In genomic region chr11:118403183-118403582, GRCm38 (mm10) we compare ENCODE assay signal across 24 mouse cellular contexts. TPM values are rescaled to one million over a fixed set of nuclear protein-coding genes. Genes with fewer than 3 reads are reported as not detected.
DNase-seq lines count a peak whose midpoint lies in the region; ATAC-seq and TF ChIP-seq lines count a peak whose summit lies in the region.
"Had no signal": no experiment of that assay in that cellular context is flagged by ENCODE, and none has a peak within 500 bp of the region (broad histone marks: within the 10 kb centered on the region; RNA-seq: fewer than 3 reads in every experiment).

No protein-coding gene starts in this region.

- ATAC-seq in forebrain, embryonic 13.5 days: no peak
- ATAC-seq: forebrain, embryonic 15.5 days; hindbrain, embryonic 16.5 days; intestine, embryonic 15.5 days had no signal

- no peak overlapping the region for H3K4me3 ChIP-seq in heart, adult 2 months
- H3K4me3 ChIP-seq in cerebellum, adult 2 months (replicated peaks; ENCODE audit: insufficient read depth, low read depth, low read length): no peak overlapping the region
- H3K4me3 ChIP-seq in forebrain, embryonic 13.5 days: no peak overlapping the region
- H3K4me3 ChIP-seq: forebrain, embryonic 15.5 days; heart, embryonic 15.5 days; intestine, embryonic 15.5 days; left cerebral cortex, adult 2 months; liver, embryonic 13.5 days; midbrain, embryonic 12.5 days; neural tube, embryonic 15.5 days had no signal

- no peaks in the 10 kb centered on the region for H3K27me3 ChIP-seq in heart, adult 2 months (ENCODE audit: control insufficient read depth, insufficient read depth, low read length)
- H3K27me3 ChIP-seq in cerebellum, adult 2 months (ENCODE audit: control insufficient read depth, insufficient read depth, low read length): no peaks in the 10 kb centered on the region
- H3K27me3 ChIP-seq in forebrain, embryonic 13.5 days: no peaks in the 10 kb centered on the region
- H3K27me3 ChIP-seq: forebrain, embryonic 15.5 days; heart, embryonic 15.5 days; intestine, embryonic 15.5 days; liver, embryonic 13.5 days; midbrain, embryonic 12.5 days; neural tube, embryonic 15.5 days had no signal

- no peak for DNase-seq in heart, adult 2 months
- no peak for DNase-seq in heart, adult 18-20 months
- peak; percentile 22 for DNase-seq in testis, postnatal 10 days (ENCODE audit: low spot score)
- no peak for DNase-seq in testis, postnatal 14 days (ENCODE audit: low spot score)
- peak; percentile 33 to 63 for DNase-seq in cerebellum, adult 2 months
- DNase-seq in cerebellum, postnatal 25 days: peak; percentile 39 to 40
- DNase-seq: adrenal gland, adult 2 months; B cell, adult 2 months; gastrocnemius, postnatal 14 days; heart, postnatal 4 days; liver, embryonic 13.5 days; lung, embryonic 14.5 days; right cerebral cortex, postnatal 14 days; thymus, postnatal 25 days had no signal

- no peak for TF ChIP-seq POLR2A in heart, adult 2 months (IDR thresholded peaks at IDR 0.05; ENCODE audit: insufficient read depth, low read depth, low read length)
- TF ChIP-seq POLR2A in cerebellum, adult 2 months (IDR thresholded peaks at IDR 0.05; ENCODE audit: borderline replicate concordance, insufficient read depth, low read length): no peak

- no peaks in the 10 kb centered on the region; the same call in 1 of the 2 replicates for H3K36me3 ChIP-seq in heart, adult 2 months (ENCODE audit: control insufficient read depth, insufficient read depth, low read length)
- peaks cover 34% of the 10 kb centered on the region for H3K36me3 ChIP-seq in forebrain, embryonic 13.5 days (ENCODE audit: poor library complexity, severe bottlenecking)

- H3K9ac ChIP-seq in heart, adult 2 months (ENCODE audit: low read depth, low read length): no peak overlapping the region
- no peak overlapping the region for H3K9ac ChIP-seq in forebrain, embryonic 13.5 days
- H3K9ac ChIP-seq: forebrain, embryonic 15.5 days; heart, embryonic 15.5 days; intestine, embryonic 15.5 days; liver, embryonic 13.5 days; lung, embryonic 14.5 days; midbrain, embryonic 12.5 days; neural tube, embryonic 15.5 days had no signal

- H3K4me2 ChIP-seq in forebrain, embryonic 13.5 days: no peak overlapping the region
- H3K4me2 ChIP-seq: forebrain, embryonic 15.5 days; heart, embryonic 15.5 days; intestine, embryonic 15.5 days; liver, embryonic 13.5 days; lung, embryonic 14.5 days; midbrain, embryonic 12.5 days; neural tube, embryonic 15.5 days had no signal

- TF ChIP-seq EP300 in heart, adult 2 months (IDR thresholded peaks at IDR 0.05; ENCODE audit: insufficient read depth, low read depth, low read length): no peak

- H3K79me2 ChIP-seq in heart, adult 2 months (replicated peaks; ENCODE audit: control insufficient read depth, insufficient read depth, low read length): no peaks in the 10 kb centered on the region

- 95% methylated on average over 2 of the region's 2 CpGs for WGBS in heart, adult 2 months
- WGBS in cerebellum, adult 2 months: 50% methylated on average over 2 of the region's 2 CpGs
- WGBS in forebrain, embryonic 13.5 days: 95% methylated on average over 2 of the region's 2 CpGs

- no peak for TF ChIP-seq CTCF in heart, adult 2 months (IDR thresholded peaks at IDR 0.05)
- no peak for TF ChIP-seq CTCF in cerebellum, adult 2 months (IDR thresholded peaks at IDR 0.05; ENCODE audit: borderline replicate concordance, insufficient read depth, low read depth, low read length)

- intact Hi-C loops in heart, adult 2 months (cut with DNase I): no loop called here

- peaks cover 19% of the 10 kb centered on the region for H3K4me1 ChIP-seq in heart, adult 2 months (ENCODE audit: control insufficient read depth, insufficient read depth, low read length)
- peaks cover 31% of the 10 kb centered on the region for H3K4me1 ChIP-seq in cerebellum, adult 2 months (ENCODE audit: control insufficient read depth, insufficient read depth, low read length)
- H3K4me1 ChIP-seq in forebrain, embryonic 13.5 days: no peaks in the 10 kb centered on the region
- H3K4me1 ChIP-seq: midbrain, embryonic 12.5 days had no signal

- H3K27ac ChIP-seq in heart, adult 2 months: peak overlapping the region; percentile 96
- no peak overlapping the region for H3K27ac ChIP-seq in cerebellum, adult 2 months (ENCODE audit: insufficient read depth, low read length)
- H3K27ac ChIP-seq in forebrain, embryonic 13.5 days: no peak overlapping the region
- H3K27ac ChIP-seq: forebrain, embryonic 15.5 days; heart, embryonic 15.5 days; intestine, embryonic 15.5 days; left cerebral cortex, adult 2 months; liver, embryonic 13.5 days; midbrain, embryonic 12.5 days had no signal

- no peaks in the 10 kb centered on the region for H3K9me3 ChIP-seq in forebrain, embryonic 13.5 days (replicated peaks)
- H3K9me3 ChIP-seq: forebrain, embryonic 15.5 days; heart, embryonic 15.5 days; intestine, embryonic 15.5 days; liver, embryonic 13.5 days; midbrain, embryonic 12.5 days; neural tube, embryonic 15.5 days had no signal

RNA-seq across cellular contexts. Expression of gene Lgals3bp, which starts 1.3 kb away (rescaled TPM):
- total RNA-seq in heart, adult 2 months (2021): 10 to 100 TPM; 20.2 to 28.6 TPM
- 112 and 121 TPM in 2 replicates for polyA plus RNA-seq in heart, adult 2 months (2012; rRNA removed)
- total RNA-seq in heart, adult 18-20 months (2021): 10 to 100 TPM; 19.6 to 34.9 TPM
- 23.6 and 24.9 TPM in 2 replicates for polyA plus RNA-seq in cerebellum, adult 2 months (2012; rRNA removed)
- polyA plus RNA-seq in forebrain, embryonic 13.5 days (2015; fragmentation: Nextera tagmentation; extraction: Ambion mirVana): 1.1 and 1.3 TPM in 2 replicates

RNA-seq across cellular contexts. Expression of gene Cant1, which starts 15.7 kb away (rescaled TPM):
- 10 to 100 TPM; 17.7 to 18.2 TPM for total RNA-seq in heart, adult 2 months (2021)
- polyA plus RNA-seq in heart, adult 2 months (2012; rRNA removed): 21.6 and 23.4 TPM in 2 replicates
- 10 to 100 TPM; 17.5 to 18.6 TPM for total RNA-seq in heart, adult 18-20 months (2021)
- 41.8 and 42.6 TPM in 2 replicates for polyA plus RNA-seq in cerebellum, adult 2 months (2012; rRNA removed)
- 20.2 and 20.3 TPM in 2 replicates for polyA plus RNA-seq in forebrain, embryonic 13.5 days (2015; fragmentation: Nextera tagmentation; extraction: Ambion mirVana)

RNA-seq across cellular contexts. Expression of gene C1qtnf1, which starts 24.8 kb away (rescaled TPM):
- 10 to 100 TPM; 15.2 to 16.0 TPM for total RNA-seq in heart, adult 2 months (2021)
- polyA plus RNA-seq in heart, adult 2 months (2012; rRNA removed): 15.3 and 20.1 TPM in 2 replicates
- 10 to 100 TPM; 13.4 to 16.4 TPM for total RNA-seq in heart, adult 18-20 months (2021)
- 1.5 and 1.7 TPM in 2 replicates for polyA plus RNA-seq in cerebellum, adult 2 months (2012; rRNA removed)
- 1.6 and 2.0 TPM in 2 replicates for polyA plus RNA-seq in forebrain, embryonic 13.5 days (2015; fragmentation: Nextera tagmentation; extraction: Ambion mirVana)
- total RNA-seq: megakaryocyte, adult 5-6 weeks had no signal

RNA-seq across cellular contexts. Expression of gene Timp2, which starts 47.6 kb away (rescaled TPM):
- 100 to 1,000 TPM in 1 of 2 experiments, 10 to 100 TPM in 1; 99.2 to 109 TPM for total RNA-seq in heart, adult 2 months (2021)
- polyA plus RNA-seq in heart, adult 2 months (2012; rRNA removed): 98.9 and 121 TPM in 2 replicates
- 100 to 1,000 TPM in 1 of 2 experiments, 10 to 100 TPM in 1; 75.0 to 102 TPM for total RNA-seq in heart, adult 18-20 months (2021)
- polyA plus RNA-seq in cerebellum, adult 2 months (2012; rRNA removed): 119 and 137 TPM in 2 replicates
- polyA plus RNA-seq in forebrain, embryonic 13.5 days (2015; fragmentation: Nextera tagmentation; extraction: Ambion mirVana): 36.0 and 38.8 TPM in 2 replicates
- total RNA-seq: MEL had no signal

Comparison
In these comparisons a context has a peak if more than half of its experiments do, and no peak if none do; other contexts are left out.
1. DNase-seq: peak in testis, postnatal 10 days (single experiment), cerebellum, adult 2 months (2 of 2) and cerebellum, postnatal 25 days (2 of 2); none in heart, adult 2 months (0 of 2), heart, adult 18-20 months (0 of 2) and testis, postnatal 14 days (single experiment).
2. RNA of gene Lgals3bp, which starts 1.3 kb away (polyA plus RNA-seq): 112 to 121 TPM in heart, adult 2 months and 23.6 to 24.9 TPM in cerebellum, adult 2 months; 1.1 to 1.3 TPM in forebrain, embryonic 13.5 days; every median in the first group is over 10 times any median in the second.